Mouse (Mus musculus): ENCODE measurements at regions not wholly inside any gene's neighbourhood (a gene's known extent, or its start where the extent isn't known, plus 50 kb on each side); places are given as distances from the start of the nearest gene placed in this dataset.

DNA sequence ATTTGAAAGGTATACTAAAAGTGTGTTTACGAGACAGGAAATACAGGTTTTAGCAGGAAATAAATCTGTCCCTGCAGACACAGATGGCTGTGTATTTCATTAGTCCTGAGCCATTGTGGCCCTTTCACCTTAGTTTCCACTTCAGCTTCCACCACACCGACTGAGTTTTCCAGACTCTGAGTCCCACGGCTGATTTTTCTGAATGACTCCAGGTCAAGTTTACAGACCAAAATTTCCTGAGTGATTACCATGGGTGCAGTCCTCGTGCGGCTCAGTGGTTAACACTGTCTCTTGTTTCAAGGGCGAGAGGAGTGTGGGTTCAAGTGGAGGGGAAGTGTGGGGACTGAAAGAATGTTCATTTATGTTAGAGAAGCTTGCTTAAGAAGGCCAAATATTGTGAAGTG lies 365.1 kb upstream of the Arglu1 start:
- no peak for TF ChIP-seq CTCF (IDR thresholded peaks at IDR 0.05; ENCODE audit: borderline replicate concordance, insufficient read depth, low read length)
- no peak for TF ChIP-seq POLR2A (IDR thresholded peaks at IDR 0.05; ENCODE audit: low read depth, low read length)
